Mouse (Mus musculus) inflammation-experienced regulatory T-cells, adult 6 months (primary cell): Measurements from ENCODE around the gene Pibf1. TPM values are rescaled to one million over a fixed set of nuclear protein-coding genes. Genes with fewer than 3 reads are reported as not detected.

Source experiments
- ATAC-seq: one replicate; pipeline ENCODE4 v1.8.0; 2017
- polyA plus RNA-seq, 3 experiments: library from polyadenylated mRNA; unstranded; fragments of 100-300 nt; shearing (Covaris generic); gene quantifications; one replicate each; pipeline ENCODE4 v1.2.1; 2017

The Pibf1 gene
- polyA plus RNA-seq, 3 experiments from 2014 or later: 18.6 to 33.2 (median 31.2) TPM

GRCm38 (mm10) chr14:99274056-99274455, 174.8 kb downstream of the Pibf1 start:
- no peak for ATAC-seq

- no peak for ATAC-seq
These were observed 176.6 kb downstream of the Pibf1 start for GRCm38 (mm10) chr14:99275827-99276226.

- ATAC-seq: no peak
These were observed 179.1 kb downstream of the Pibf1 start for GRCm38 (mm10) chr14:99278312-99278711.

- ATAC-seq: no peak
These were observed 179.7 kb downstream of the Pibf1 start for GRCm38 (mm10) chr14:99278763-99279486.

GRCm38 (mm10) chr14:99280399-99280798, 181.2 kb downstream of the Pibf1 start:
- no peak for ATAC-seq

GRCm38 (mm10) chr14:99280825-99281433, 181.7 kb downstream of the Pibf1 start:
- ATAC-seq: no peak

GRCm38 (mm10) chr14:99285486-99285885, 186.3 kb downstream of the Pibf1 start:
- ATAC-seq: no peak

GRCm38 (mm10) chr14:99292176-99292575, 193.0 kb downstream of the Pibf1 start:
- no peak for ATAC-seq

GRCm38 (mm10) chr14:99294424-99294823, 195.2 kb downstream of the Pibf1 start:
- ATAC-seq: no peak

GRCm38 (mm10) chr14:99295606-99296341, 196.6 kb downstream of the Pibf1 start:
- ATAC-seq: no peak

- ATAC-seq: peak; percentile 90
These were observed 199.3 kb downstream of the Pibf1 start, which contains the start of gene Klf5 for GRCm38 (mm10) chr14:99298385-99299021. Gene Klf5 (plus strand): TSS chr14:99298691.

GRCm38 (mm10) chr14:99299022-99299481, 199.8 kb downstream of the Pibf1 start:
- peak; percentile 22 for ATAC-seq

GRCm38 (mm10) chr14:99299701-99300191, 200.5 kb downstream of the Pibf1 start:
- no peak for ATAC-seq

- no peak for ATAC-seq
These were observed 202.2 kb downstream of the Pibf1 start for GRCm38 (mm10) chr14:99301472-99301871.

Other genes starting within 250 kb of the Pibf1 start
- 10 to 100 TPM in 2 of 3 experiments, 1 to 10 TPM in 1; 8.4 to 27.2 (median 23.6) TPM for gene Rpl36a-ps1, start 105.1 kb upstream of the Pibf1 start, polyA plus RNA-seq
- gene Mzt1, start 53.3 kb upstream of the Pibf1 start, polyA plus RNA-seq: 10 to 100 TPM; 44.2 to 63.1 (median 54.6) TPM
- gene Bora, start 53.2 kb upstream of the Pibf1 start, polyA plus RNA-seq: 10 to 100 TPM; 26.1 to 38.9 (median 33.8) TPM
- gene Dis3, start 346 bp downstream of the Pibf1 start, polyA plus RNA-seq: 1 to 10 TPM; 9.0 to 9.7 (median 9.2) TPM
- gene Klf5, start 199.3 kb downstream of the Pibf1 start, polyA plus RNA-seq: not detected